Mouse (Mus musculus) embryonic facial prominence, embryonic 14.5 days (tissue): ENCODE data around the gene Dhx32. TPM values are rescaled to one million over a fixed set of nuclear protein-coding genes. Genes with fewer than 3 reads are reported as not detected.

Source experiments
- ATAC-seq: fragments of 200-750 bp; cut with Nextera tagmentation; 2 replicates; pipeline ENCODE4 v1.8.0; 2017; ENCODE audit warnings: low read depth, moderate number of reproducible peaks, moderate TSS enrichment
- DNase-seq: peaks from one replicate; pipeline ENCODE4 v3.0.0-alpha.2; 2015; ENCODE audit warnings: low spot score
- H3K27ac ChIP-seq: fragments of 300-500 bp; sonication (generic); replicated peaks from 2 replicates; pipeline ENCODE4 v1.5.1; 2014; ENCODE audit warnings: low read depth, mild to moderate bottlenecking, low read length, moderate library complexity
- H3K27me3 ChIP-seq: fragments of 300-500 bp; sonication (generic); replicated peaks from 2 replicates; pipeline ENCODE4 v1.6.1; 2014; ENCODE audit warnings: low read length; ENCODE audit not compliant: control insufficient read depth, insufficient read depth
- H3K36me3 ChIP-seq: fragments of 300-500 bp; sonication (generic); 2 replicates; pipeline ENCODE4 v1.6.1; 2014; ENCODE audit warnings: low read length, mixed read lengths; ENCODE audit not compliant: control insufficient read depth, insufficient read depth
- H3K4me1 ChIP-seq: fragments of 300-500 bp; sonication (generic); 2 replicates; pipeline ENCODE4 v1.6.1; 2014; ENCODE audit warnings: antibody characterized with exemption, low read length; ENCODE audit not compliant: control insufficient read depth, insufficient read depth
- H3K4me2 ChIP-seq: fragments of 300-500 bp; sonication (generic); 2 replicates; pipeline ENCODE4 v1.6.1; 2014; ENCODE audit warnings: low read depth, mild to moderate bottlenecking, low read length, moderate library complexity, mixed read lengths
- H3K4me3 ChIP-seq: fragments of 300-500 bp; sonication (generic); 2 replicates; pipeline ENCODE4 v1.5.1; 2014; ENCODE audit warnings: low read depth, mild to moderate bottlenecking, low read length
- H3K9ac ChIP-seq: fragments of 300-500 bp; sonication (generic); 2 replicates; pipeline ENCODE4 v1.6.1; 2014; ENCODE audit warnings: low read depth, mild to moderate bottlenecking, low read length, moderate library complexity, mixed read lengths
- H3K9me3 ChIP-seq: fragments of 300-500 bp; sonication (generic); 2 replicates; pipeline ENCODE4 v1.6.1; 2016; ENCODE audit warnings: low read length; ENCODE audit not compliant: control insufficient read depth
- WGBS: fragments of 180-500 bp; shearing (Covaris S2); extraction: QIAGEN DNeasy Blood & Tissue Kit; methylation state at CpG from one replicate; pipeline ENCODE4 v1.1.7; 2014; 5-methylcytosine and 5-hydroxymethylcytosine counted together
- polyA plus RNA-seq: library from polyadenylated mRNA; unstranded; fragments of >200 nt; fragmentation: Nextera tagmentation; extraction: Ambion mirVana; gene quantifications from 2 replicates; pipeline ENCODE4 v1.2.1, GENCODE M21; 2014

Gene Dhx32
- polyA plus RNA-seq, 1 experiment from 2014 or later: 32.2 TPM

- ATAC-seq (no peak), DNase-seq (no peak)
- H3K9ac ChIP-seq: no peak overlapping the region
- 67% methylated on average over 6 of the region's 6 CpGs for WGBS
- no peaks in the 10 kb centered on the region for H3K9me3 ChIP-seq
- H3K4me3 ChIP-seq: no peak overlapping the region
- H3K4me1 ChIP-seq: no peaks in the 10 kb centered on the region
- H3K27me3 ChIP-seq: no peaks in the 10 kb centered on the region
- no peak overlapping the region for H3K27ac ChIP-seq
- H3K4me2 ChIP-seq: no peak overlapping the region
- H3K36me3 ChIP-seq: no peaks in the 10 kb centered on the region
Measured at GRCm38 (mm10) chr7:133781583-133781982, 943 bp downstream of the Dhx32 start.

GRCm38 (mm10) chr7:133776626-133776996, 5.9 kb downstream of the Dhx32 start, which contains the start of gene Fank1:
Fank1 (plus strand) TSS chr7:133776861.
- ATAC-seq (peak; percentile 95), DNase-seq (peak; percentile 90)
- peak within 1 kb of the TSS; percentile 78 for H3K9ac ChIP-seq
- peaks cover 7% of the 10 kb centered on the region for H3K4me1 ChIP-seq
- no peaks in the 10 kb centered on the region for H3K27me3 ChIP-seq
- H3K27ac ChIP-seq: no peak within 1 kb of the TSS
- H3K36me3 ChIP-seq: no peaks in the 10 kb centered on the region
- H3K4me2 ChIP-seq: peak within 1 kb of the TSS; percentile 83
- no peaks in the 10 kb centered on the region for H3K9me3 ChIP-seq
- H3K4me3 ChIP-seq: peak within 1 kb of the TSS; percentile 72
- 0% methylated on average over 21 of the region's 45 CpGs for WGBS

- peak overlapping the region; percentile 83 for H3K4me2 ChIP-seq
- H3K9ac ChIP-seq: peak overlapping the region; percentile 78
- peak; percentile 7; the same call in 1 of the 2 replicates for ATAC-seq
- peaks cover 7% of the 10 kb centered on the region for H3K4me1 ChIP-seq
- no peaks in the 10 kb centered on the region for H3K36me3 ChIP-seq
- H3K4me3 ChIP-seq: peak overlapping the region; percentile 72
- H3K27ac ChIP-seq: no peak overlapping the region
- no peaks in the 10 kb centered on the region for H3K9me3 ChIP-seq
- WGBS: 6% methylated on average over 29 of the region's 38 CpGs
- H3K27me3 ChIP-seq: no peaks in the 10 kb centered on the region
- DNase-seq: no peak
Measured at GRCm38 (mm10) chr7:133775796-133776625, 6.5 kb downstream of the Dhx32 start.

- H3K27me3 ChIP-seq: no peaks in the 10 kb centered on the region
- no peak for ATAC-seq
- WGBS: 75% methylated on average over 5 of the region's 5 CpGs
- H3K36me3 ChIP-seq: no peaks in the 10 kb centered on the region
- peak overlapping the region; percentile 83; the same call in 1 of the 2 replicates for H3K4me2 ChIP-seq
- no peak overlapping the region for H3K9ac ChIP-seq
- DNase-seq: no peak
- H3K27ac ChIP-seq: no peak overlapping the region
- no peak overlapping the region for H3K4me3 ChIP-seq
- H3K9me3 ChIP-seq: no peaks in the 10 kb centered on the region
- H3K4me1 ChIP-seq: peaks cover 7% of the 10 kb centered on the region
Measured at GRCm38 (mm10) chr7:133775179-133775578, 7.3 kb downstream of the Dhx32 start.

GRCm38 (mm10) chr7:133768517-133768916, 14.0 kb downstream of the Dhx32 start:
- H3K27ac ChIP-seq: no peak overlapping the region
- H3K4me3 ChIP-seq: no peak overlapping the region
- H3K27me3 ChIP-seq: no peaks in the 10 kb centered on the region
- 72% methylated on average over 5 of the region's 5 CpGs for WGBS
- H3K4me1 ChIP-seq: no peaks in the 10 kb centered on the region
- DNase-seq: no peak
- H3K9ac ChIP-seq: no peak overlapping the region
- no peak overlapping the region for H3K4me2 ChIP-seq
- no peak for ATAC-seq
- H3K36me3 ChIP-seq: no peaks in the 10 kb centered on the region
- no peaks in the 10 kb centered on the region for H3K9me3 ChIP-seq

- Histone ChIP-seq H3K9ac (no peak overlapping the region), H3K4me3 (no peak overlapping the region), H3K27me3 (no peaks in the 10 kb centered on the region), H3K4me2 (no peak overlapping the region), H3K9me3 (no peaks in the 10 kb centered on the region), H3K27ac (no peak overlapping the region), H3K36me3 (no peaks in the 10 kb centered on the region), H3K4me1 (no peaks in the 10 kb centered on the region)
- no peak for ATAC-seq
- no peak for DNase-seq
- WGBS: 69% methylated on average over 4 of the region's 4 CpGs
Measured at GRCm38 (mm10) chr7:133768027-133768426, 14.5 kb downstream of the Dhx32 start.

- Histone ChIP-seq H3K9me3 (peaks cover 3% of the 10 kb centered on the region; the same call in 1 of the 2 replicates), H3K4me3 (no peak overlapping the region), H3K4me2 (no peak overlapping the region), H3K27ac (no peak overlapping the region), H3K9ac (no peak overlapping the region), H3K4me1 (no peaks in the 10 kb centered on the region), H3K36me3 (no peaks in the 10 kb centered on the region), H3K27me3 (no peaks in the 10 kb centered on the region)
- 87% methylated on average over 13 of the region's 13 CpGs for WGBS
- ATAC-seq (no peak), DNase-seq (no peak)
Measured at GRCm38 (mm10) chr7:133765849-133766243, 16.7 kb downstream of the Dhx32 start.

- Histone ChIP-seq H3K36me3 (no peaks in the 10 kb centered on the region), H3K4me2 (no peak overlapping the region), H3K9ac (no peak overlapping the region), H3K4me3 (no peak overlapping the region), H3K9me3 (peaks cover 3% of the 10 kb centered on the region; the same call in 1 of the 2 replicates), H3K27ac (no peak overlapping the region), H3K27me3 (no peaks in the 10 kb centered on the region), H3K4me1 (peaks cover under 1% of the 10 kb centered on the region; the same call in 1 of the 2 replicates)
- DNase-seq: no peak
- no peak for ATAC-seq
- 71% methylated on average over 10 of the region's 10 CpGs for WGBS
Measured at GRCm38 (mm10) chr7:133765240-133765848, 17.2 kb downstream of the Dhx32 start.
